Mouse (Mus musculus): ENCODE results near the gene Plscr3.

- TF ChIP-seq EP300 (IDR thresholded peaks at IDR 0.05; ENCODE audit: low read depth) (no peak), CTCF (IDR thresholded peaks at IDR 0.05; ENCODE audit: low read depth) (no peak)
Observed at GRCm38 (mm10) chr11:69858113-69858998, 12.2 kb downstream of the Plscr3 start, which contains the start of gene Tnk1.
